Mouse (Mus musculus): ENCODE results near the gene Rgs4. TPM values are rescaled to one million over a fixed set of nuclear protein-coding genes. Genes with fewer than 3 reads are reported as not detected.

Gene Rgs4
- total and polyA plus RNA-seq, 2 experiments from 2014 or later, result 81.5 to 99.5 TPM

DNA sequence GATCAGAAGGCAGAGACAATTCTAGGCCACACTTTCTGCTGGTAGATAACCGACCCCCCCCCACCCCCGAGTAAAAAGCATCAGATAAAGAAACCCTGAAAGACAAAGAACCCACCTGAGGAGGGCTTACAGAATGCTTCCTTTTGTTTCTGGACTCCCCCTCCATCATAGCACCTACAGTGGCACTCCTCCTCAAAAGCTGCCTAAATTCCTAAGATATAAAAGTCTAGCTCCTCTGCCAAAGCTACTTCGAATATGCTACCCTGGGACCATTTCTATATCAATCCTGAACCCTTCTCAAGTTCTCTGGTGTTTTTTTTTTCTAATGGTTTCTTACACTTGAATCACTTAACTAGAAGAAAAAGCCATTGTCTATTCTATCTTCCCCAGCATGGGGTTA, 9.1 kb upstream of the Rgs4 start:
- no peak for TF ChIP-seq CTCF (IDR thresholded peaks at IDR 0.05; ENCODE audit: low read depth)
- Histone ChIP-seq H3K27me3 (ENCODE audit: insufficient read depth, low read length) (no peaks in the 10 kb centered on the region), H3K36me3 (ENCODE audit: insufficient read depth, low read length) (no peaks in the 10 kb centered on the region), H3K9ac (replicated peaks; ENCODE audit: low read length) (no peak overlapping the region), H3K4me3 (ENCODE audit: low read length) (no peak overlapping the region), H3K4me2 (ENCODE audit: low read depth, low read length) (no peak overlapping the region), H3K4me1 (ENCODE audit: insufficient read depth, low read length) (no peaks in the 10 kb centered on the region), H3K9me3 (ENCODE audit: low read length) (no peaks in the 10 kb centered on the region), H3K27ac (no peak overlapping the region)
- DNase-seq (ENCODE audit: low spot score), result no peak
- WGBS, result 37% methylated on average over 3 of the region's 3 CpGs
- ATAC-seq, result no peak

DNA sequence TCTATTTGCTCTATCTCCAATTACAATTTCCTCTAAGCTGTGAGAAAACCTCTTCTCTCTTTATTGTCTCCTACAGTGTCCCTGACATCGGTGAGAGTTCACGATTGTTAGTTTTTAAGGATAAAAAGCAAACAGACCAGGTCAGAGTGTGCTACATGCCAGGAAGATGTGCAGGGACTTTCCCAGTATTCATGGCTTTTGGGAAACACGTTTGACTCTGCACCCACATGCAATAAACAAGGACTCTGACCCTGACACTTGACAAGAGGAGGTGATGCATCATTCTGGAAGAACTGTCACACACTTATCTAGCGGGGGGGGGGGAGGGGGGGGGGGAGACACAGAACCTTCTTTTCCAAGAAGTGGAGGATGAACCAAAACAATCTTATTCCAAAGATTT, 5.0 kb upstream of the Rgs4 start:
- Histone ChIP-seq H3K4me3 (ENCODE audit: low read length) (no peak overlapping the region), H3K27ac (no peak overlapping the region), H3K36me3 (ENCODE audit: insufficient read depth, low read length) (no peaks in the 10 kb centered on the region), H3K4me2 (ENCODE audit: low read depth, low read length) (no peak overlapping the region), H3K4me1 (ENCODE audit: insufficient read depth, low read length) (no peaks in the 10 kb centered on the region), H3K9me3 (ENCODE audit: low read length) (no peaks in the 10 kb centered on the region), H3K27me3 (ENCODE audit: insufficient read depth, low read length) (no peaks in the 10 kb centered on the region), H3K9ac (replicated peaks; ENCODE audit: low read length) (no peak overlapping the region)
- DNase-seq (ENCODE audit: low spot score) (no peak), ATAC-seq (no peak)
- TF ChIP-seq CTCF (IDR thresholded peaks at IDR 0.05; ENCODE audit: low read depth), result no peak
- WGBS, result 42% methylated on average over 3 of the region's 4 CpGs

DNA sequence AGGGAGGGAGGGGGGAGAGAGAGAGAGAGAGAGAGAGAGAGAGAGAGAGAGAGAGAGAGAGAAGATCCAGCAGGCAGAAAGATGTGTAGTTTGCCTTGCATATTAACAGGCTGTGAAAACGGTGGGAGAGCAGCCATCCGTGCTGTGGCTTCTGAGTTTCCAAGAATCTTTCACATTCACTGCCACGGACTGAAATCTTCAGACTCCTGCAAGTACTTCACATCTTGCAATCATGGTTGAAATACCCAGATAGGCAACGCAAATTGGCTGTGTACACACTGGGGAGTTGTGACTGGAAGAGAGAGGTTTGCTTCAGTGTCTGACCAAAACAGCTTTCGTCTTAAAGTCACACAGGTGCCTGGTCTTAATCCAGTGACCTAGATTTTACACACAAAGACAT, 997 bp upstream of the Rgs4 start:
- no peak for TF ChIP-seq CTCF (IDR thresholded peaks at IDR 0.05; ENCODE audit: low read depth)
- peak overlapping the region; percentile 63 for H3K4me2 ChIP-seq (ENCODE audit: low read depth, low read length)
- H3K4me1 ChIP-seq (ENCODE audit: insufficient read depth, low read length), result no peaks in the 10 kb centered on the region
- 22% methylated on average over 5 of the region's 5 CpGs for whole genome bisulfite sequencing
- DNase-seq (ENCODE audit: low spot score), result peak; percentile 50
- peak overlapping the region; percentile 50; the same call in 1 of the 2 replicates for H3K9ac ChIP-seq (replicated peaks; ENCODE audit: low read length)
- H3K9me3 ChIP-seq (ENCODE audit: low read length), result no peaks in the 10 kb centered on the region
- H3K27ac ChIP-seq, result peak overlapping the region; percentile 81
- no peaks in the 10 kb centered on the region; the same call in 1 of the 2 replicates for H3K36me3 ChIP-seq (ENCODE audit: insufficient read depth, low read length)
- peak; percentile 34; the same call in 1 of the 2 replicates for ATAC-seq
- H3K4me3 ChIP-seq (ENCODE audit: low read length), result no peak overlapping the region; the same call in 1 of the 2 replicates
- H3K27me3 ChIP-seq (ENCODE audit: insufficient read depth, low read length), result no peaks in the 10 kb centered on the region

DNA sequence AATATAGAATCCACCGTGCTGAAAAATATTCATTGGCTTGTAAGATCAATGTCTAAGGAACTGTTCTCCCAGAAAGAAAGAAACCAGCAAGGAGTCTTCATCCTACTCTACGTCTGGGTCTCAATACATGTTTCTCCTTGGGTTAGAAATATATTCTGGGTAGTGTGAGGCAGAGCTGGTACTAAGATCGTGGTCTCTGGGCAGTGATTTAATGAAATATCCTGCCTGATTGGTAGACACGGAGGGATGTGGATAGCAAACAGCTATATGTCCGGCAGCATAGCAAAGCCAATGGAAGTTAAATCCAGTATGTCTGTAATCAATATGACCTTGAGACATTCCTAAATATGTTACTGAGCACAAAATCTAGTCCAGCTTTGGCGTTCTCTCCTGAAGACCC, 460 bp upstream of the Rgs4 start:
- ATAC-seq (peak; percentile 56), DNase-seq (ENCODE audit: low spot score) (peak; percentile 17)
- WGBS, result 17% methylated on average over 6 of the region's 6 CpGs
- H3K27ac ChIP-seq, result peak overlapping the region; percentile 81
- no peaks in the 10 kb centered on the region for H3K27me3 ChIP-seq (ENCODE audit: insufficient read depth, low read length)
- no peaks in the 10 kb centered on the region for H3K9me3 ChIP-seq (ENCODE audit: low read length)
- no peak for TF ChIP-seq CTCF (IDR thresholded peaks at IDR 0.05; ENCODE audit: low read depth)
- H3K4me3 ChIP-seq (ENCODE audit: low read length), result peak overlapping the region; percentile 40
- H3K4me2 ChIP-seq (ENCODE audit: low read depth, low read length), result peak overlapping the region; percentile 63
- H3K9ac ChIP-seq (replicated peaks; ENCODE audit: low read length), result peak overlapping the region; percentile 50
- no peaks in the 10 kb centered on the region; the same call in 1 of the 2 replicates for H3K36me3 ChIP-seq (ENCODE audit: insufficient read depth, low read length)
- H3K4me1 ChIP-seq (ENCODE audit: insufficient read depth, low read length), result no peaks in the 10 kb centered on the region

DNA sequence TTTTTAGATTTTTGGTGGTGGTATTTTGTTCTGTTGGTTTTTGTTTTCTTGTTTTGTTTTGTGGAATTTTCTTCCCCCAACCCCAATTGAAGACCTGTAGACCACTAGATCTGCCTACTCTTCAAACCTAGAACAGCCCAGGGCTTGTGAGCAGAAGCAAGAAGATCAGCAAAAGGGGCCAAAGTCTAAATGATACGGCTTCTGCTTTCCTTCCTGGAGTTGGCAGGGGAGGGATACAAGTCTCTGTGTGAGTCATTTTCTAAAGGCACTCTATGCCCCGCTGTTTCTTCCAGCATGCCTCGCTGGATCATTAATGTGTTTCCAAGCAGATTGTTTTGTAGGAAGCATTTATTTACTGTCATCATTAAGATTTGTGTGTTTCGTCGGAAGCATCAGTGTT, 6.3 kb downstream of the Rgs4 start:
- WGBS, result 71% methylated on average over 5 of the region's 5 CpGs
- TF ChIP-seq CTCF (IDR thresholded peaks at IDR 0.05; ENCODE audit: low read depth), result no peak
- Histone ChIP-seq H3K4me1 (ENCODE audit: insufficient read depth, low read length) (no peaks in the 10 kb centered on the region), H3K4me2 (ENCODE audit: low read depth, low read length) (no peak overlapping the region), H3K9ac (replicated peaks; ENCODE audit: low read length) (no peak overlapping the region), H3K36me3 (ENCODE audit: insufficient read depth, low read length) (no peaks in the 10 kb centered on the region; the same call in 1 of the 2 replicates), H3K4me3 (ENCODE audit: low read length) (no peak overlapping the region), H3K9me3 (ENCODE audit: low read length) (no peaks in the 10 kb centered on the region), H3K27ac (no peak overlapping the region), H3K27me3 (ENCODE audit: insufficient read depth, low read length) (no peaks in the 10 kb centered on the region)
- ATAC-seq, result no peak
- no peak for DNase-seq (ENCODE audit: low spot score)

DNA sequence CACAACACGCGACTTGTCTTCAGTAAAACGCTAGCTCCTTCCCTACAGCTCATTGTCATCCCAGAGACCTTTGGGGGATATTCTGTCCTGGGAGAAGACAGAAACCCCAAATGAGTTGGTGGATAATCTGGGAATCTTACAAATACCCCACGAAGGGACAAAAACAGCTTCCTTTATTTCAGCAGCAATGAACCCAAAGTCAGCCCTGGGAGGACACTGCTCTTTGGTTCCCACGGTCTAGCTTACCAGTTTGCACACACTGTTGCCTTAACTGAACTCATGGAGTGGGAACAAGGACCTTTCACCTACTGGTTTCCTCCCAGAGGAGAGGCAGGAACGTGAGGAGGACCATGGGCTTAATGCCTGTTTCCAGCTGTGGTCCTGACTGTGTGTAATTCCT, 10.2 kb downstream of the Rgs4 start:
- H3K9me3 ChIP-seq (ENCODE audit: low read length), result no peaks in the 10 kb centered on the region
- no peak for ATAC-seq
- WGBS, result 86% methylated on average over 6 of the region's 6 CpGs

DNA sequence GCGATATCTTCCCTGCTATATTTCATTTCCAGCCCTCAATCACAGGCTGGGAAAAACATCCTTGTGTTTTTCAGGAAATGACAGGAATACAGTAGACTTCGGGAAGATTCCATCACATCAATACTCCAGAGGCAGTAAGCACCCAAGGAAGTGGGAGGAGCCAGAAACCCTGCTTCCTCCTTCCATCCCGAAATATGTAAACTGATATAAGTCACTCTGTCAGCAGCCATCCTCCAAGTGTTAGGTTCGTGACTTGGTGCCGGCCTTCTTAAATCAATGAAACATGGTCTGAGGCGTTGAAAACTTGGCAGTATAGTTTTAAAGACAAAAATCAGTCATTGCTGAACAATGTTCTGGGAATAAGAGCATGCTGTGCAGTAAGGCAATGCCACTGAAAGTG, 11.3 kb downstream of the Rgs4 start:
- no peak overlapping the region for H3K27ac ChIP-seq
- no peak overlapping the region for H3K4me2 ChIP-seq (ENCODE audit: low read depth, low read length)
- H3K4me1 ChIP-seq (ENCODE audit: insufficient read depth, low read length), result no peaks in the 10 kb centered on the region
- no peak for TF ChIP-seq CTCF (IDR thresholded peaks at IDR 0.05; ENCODE audit: low read depth)
- H3K9ac ChIP-seq (replicated peaks; ENCODE audit: low read length), result no peak overlapping the region
- H3K27me3 ChIP-seq (ENCODE audit: insufficient read depth, low read length), result no peaks in the 10 kb centered on the region
- H3K36me3 ChIP-seq (ENCODE audit: insufficient read depth, low read length), result no peaks in the 10 kb centered on the region
- WGBS, result 86% methylated on average over 6 of the region's 6 CpGs
- no peaks in the 10 kb centered on the region for H3K9me3 ChIP-seq (ENCODE audit: low read length)
- DNase-seq (ENCODE audit: low spot score), result no peak
- no peak overlapping the region for H3K4me3 ChIP-seq (ENCODE audit: low read length)
- ATAC-seq, result no peak

More for the DNA sequence above, 10.2 kb downstream of the Rgs4 start:
- Histone ChIP-seq H3K4me1 (ENCODE audit: insufficient read depth, low read length) (no peaks in the 10 kb centered on the region), H3K27ac (no peak overlapping the region), H3K4me2 (ENCODE audit: low read depth, low read length) (no peak overlapping the region), H3K36me3 (ENCODE audit: insufficient read depth, low read length) (no peaks in the 10 kb centered on the region), H3K4me3 (ENCODE audit: low read length) (no peak overlapping the region), H3K27me3 (ENCODE audit: insufficient read depth, low read length) (no peaks in the 10 kb centered on the region), H3K9ac (replicated peaks; ENCODE audit: low read length) (no peak overlapping the region)
- no peak for DNase-seq (ENCODE audit: low spot score)
- TF ChIP-seq CTCF (IDR thresholded peaks at IDR 0.05; ENCODE audit: low read depth), result no peak

Data from hindbrain, postnatal 0 days (tissue).